Mouse (Mus musculus) forelimb bud, embryonic 11.5 days (tissue): Measurements from ENCODE around the gene Tro.
A peak's percentile ranks its signal among the peaks of the same experiment; 100 is the strongest.

Experiments used
- DNase-seq: peaks from one replicate; pipeline ENCODE4 v3.0.0-alpha.2; 2012; ENCODE audit warnings: low read depth, low spot score

The Tro gene

GRCm38 (mm10) chrX:150656908-150657796 is at the start of gene Tro:
Tro (minus strand) TSS chrX:150657583.
- DNase-seq, result peak; percentile 61

GRCm38 (mm10) chrX:150677505-150677904 is 20.1 kb upstream of the Tro start:
- no peak for DNase-seq

- DNase-seq, result no peak
These were observed 5.4 kb upstream of the Tro start for GRCm38 (mm10) chrX:150662809-150663208.

GRCm38 (mm10) chrX:150657797-150658118 is 375 bp upstream of the Tro start:
- DNase-seq, result no peak

- peak; percentile 21 for DNase-seq
These were observed 1.1 kb downstream of the Tro start for GRCm38 (mm10) chrX:150656122-150656907.

GRCm38 (mm10) chrX:150636421-150636820 is 21.0 kb downstream of the Tro start:
- no peak for DNase-seq

GRCm38 (mm10) chrX:150598882-150599281 is 58.5 kb downstream of the Tro start:
- no peak for DNase-seq
